Mouse (Mus musculus) right cerebral cortex, postnatal 25 days (tissue): ENCODE measurements around the gene Sel1l3.

ENCODE experiments used
- DNase-seq: peaks from one replicate; pipeline ENCODE4 v3.0.0; 2022

Sel1l3 gene

GRCm38 (mm10) chr5:53172256-53172636, 41.5 kb downstream of the Sel1l3 start:
- no peak for DNase-seq

- no peak for DNase-seq
These were observed 42.0 kb downstream of the Sel1l3 start for GRCm38 (mm10) chr5:53171611-53172255.

- DNase-seq, result no peak
These were observed 46.2 kb downstream of the Sel1l3 start for GRCm38 (mm10) chr5:53167564-53167963.

GRCm38 (mm10) chr5:53165672-53166071, 48.1 kb downstream of the Sel1l3 start:
- DNase-seq, result no peak

GRCm38 (mm10) chr5:53162436-53162835, 51.3 kb downstream of the Sel1l3 start:
- DNase-seq, result no peak

GRCm38 (mm10) chr5:53161506-53162186, 52.1 kb downstream of the Sel1l3 start:
- DNase-seq, result no peak

- no peak for DNase-seq
These were observed 53.5 kb downstream of the Sel1l3 start for GRCm38 (mm10) chr5:53160207-53160606.

GRCm38 (mm10) chr5:53159631-53160030, 54.1 kb downstream of the Sel1l3 start:
- DNase-seq, result no peak

- DNase-seq, result no peak
These were observed 54.6 kb downstream of the Sel1l3 start for GRCm38 (mm10) chr5:53159166-53159565.

GRCm38 (mm10) chr5:53155985-53156679, 57.6 kb downstream of the Sel1l3 start:
- no peak for DNase-seq

- peak; percentile 62 for DNase-seq
These were observed 59.2 kb downstream of the Sel1l3 start for GRCm38 (mm10) chr5:53154501-53154900.

- DNase-seq, result no peak
These were observed 59.6 kb downstream of the Sel1l3 start for GRCm38 (mm10) chr5:53154078-53154477.

GRCm38 (mm10) chr5:53153144-53153543, 60.6 kb downstream of the Sel1l3 start:
- no peak for DNase-seq

- DNase-seq, result no peak
These were observed 62.3 kb downstream of the Sel1l3 start for GRCm38 (mm10) chr5:53151379-53151960.

GRCm38 (mm10) chr5:53148960-53149685, 64.6 kb downstream of the Sel1l3 start:
- DNase-seq, result no peak

GRCm38 (mm10) chr5:53148160-53148923, 65.4 kb downstream of the Sel1l3 start:
- no peak for DNase-seq

GRCm38 (mm10) chr5:53147418-53147817, 66.3 kb downstream of the Sel1l3 start:
- DNase-seq, result no peak

- DNase-seq, result no peak
These were observed 67.1 kb downstream of the Sel1l3 start for GRCm38 (mm10) chr5:53146684-53147061.

- no peak for DNase-seq
These were observed 67.6 kb downstream of the Sel1l3 start for GRCm38 (mm10) chr5:53146049-53146683.

- no peak for DNase-seq
These were observed 71.1 kb downstream of the Sel1l3 start for GRCm38 (mm10) chr5:53142587-53142986.

- DNase-seq, result no peak
These were observed 73.4 kb downstream of the Sel1l3 start for GRCm38 (mm10) chr5:53140158-53140927.
